Mouse (Mus musculus): ENCODE results near the gene Tekt5.

Gene Tekt5

GRCm38 (mm10) chr16:10379531-10379930, 15.8 kb downstream of the Tekt5 start:
- in situ Hi-C loops (cut with MboI), result no loop called here

GRCm38 (mm10) chr16:10377286-10377685, 18.0 kb downstream of the Tekt5 start:
- in situ Hi-C loops (cut with MboI), result no loop called here

DNA sequence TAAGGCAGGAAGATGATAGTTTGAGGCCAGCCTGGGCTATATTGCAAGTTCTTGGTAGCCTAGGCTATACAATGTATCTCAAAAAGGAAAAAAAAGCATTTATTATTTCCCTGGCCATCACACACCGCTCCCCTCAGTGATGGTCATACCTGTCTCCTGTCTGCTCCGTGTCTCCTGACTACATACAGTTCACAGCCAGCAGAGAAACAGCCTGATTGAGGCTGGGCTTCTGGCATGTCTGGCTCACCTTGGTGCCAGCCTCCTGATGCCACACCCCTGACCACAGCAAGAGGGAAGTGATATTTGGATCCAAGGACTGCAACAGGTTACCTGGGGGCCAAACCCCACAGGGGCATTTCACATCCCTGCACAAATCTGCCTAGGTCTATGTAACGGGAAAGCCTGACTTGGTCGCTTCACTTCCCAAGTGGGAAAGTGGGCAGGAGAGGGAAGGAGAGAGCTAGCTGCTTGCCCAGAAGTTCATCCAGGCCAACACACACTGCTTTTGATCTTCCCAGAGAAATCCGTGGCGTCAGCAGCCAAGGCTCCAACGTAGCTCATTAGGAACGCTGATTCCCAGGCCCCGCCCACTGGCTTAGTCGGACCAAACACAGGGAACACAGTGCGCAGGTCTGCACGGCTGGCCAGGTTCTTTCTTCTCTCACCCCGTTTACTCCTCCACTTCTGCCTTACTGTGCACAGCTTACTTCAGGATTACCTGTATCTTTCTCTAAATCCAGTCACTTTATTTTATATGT, 20.9 kb downstream of the Tekt5 start:
- in situ Hi-C loops (cut with MboI), result no loop called here

GRCm38 (mm10) chr16:10372372-10372771, 22.9 kb downstream of the Tekt5 start:
- in situ Hi-C loops (cut with MboI), result no loop called here

- in situ Hi-C loops (cut with MboI), result no loop called here
Observed at GRCm38 (mm10) chr16:10369996-10370395, 25.3 kb downstream of the Tekt5 start.

- in situ Hi-C loops (cut with MboI), result no loop called here
Observed at GRCm38 (mm10) chr16:10369468-10369934, 25.8 kb downstream of the Tekt5 start.

- in situ Hi-C loops (cut with MboI), result no loop called here
Observed at GRCm38 (mm10) chr16:10366240-10367217, 28.8 kb downstream of the Tekt5 start.

GRCm38 (mm10) chr16:10365796-10366195, 29.5 kb downstream of the Tekt5 start:
- in situ Hi-C loops (cut with MboI), result no loop called here

DNA sequence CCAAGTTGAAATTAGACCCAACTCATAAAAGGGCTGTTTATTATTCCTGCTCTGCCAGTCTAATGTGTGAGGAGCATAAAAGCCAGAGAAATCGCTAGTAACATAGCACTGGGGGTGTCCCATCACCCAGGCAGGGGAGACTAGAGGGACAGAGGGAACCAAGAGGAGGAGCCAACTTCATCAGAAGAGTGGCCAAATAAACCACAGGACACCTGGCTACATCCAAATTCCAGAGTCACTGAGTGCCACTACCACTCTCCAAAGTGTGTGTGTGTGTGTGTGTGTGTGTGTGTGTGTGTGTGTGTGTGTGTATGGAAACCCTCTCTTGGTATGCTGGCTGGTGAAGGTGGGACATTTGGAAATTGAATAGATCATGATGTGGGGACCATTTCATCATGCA, 32.2 kb downstream of the Tekt5 start:
- in situ Hi-C loops (cut with MboI), result no loop called here

DNA sequence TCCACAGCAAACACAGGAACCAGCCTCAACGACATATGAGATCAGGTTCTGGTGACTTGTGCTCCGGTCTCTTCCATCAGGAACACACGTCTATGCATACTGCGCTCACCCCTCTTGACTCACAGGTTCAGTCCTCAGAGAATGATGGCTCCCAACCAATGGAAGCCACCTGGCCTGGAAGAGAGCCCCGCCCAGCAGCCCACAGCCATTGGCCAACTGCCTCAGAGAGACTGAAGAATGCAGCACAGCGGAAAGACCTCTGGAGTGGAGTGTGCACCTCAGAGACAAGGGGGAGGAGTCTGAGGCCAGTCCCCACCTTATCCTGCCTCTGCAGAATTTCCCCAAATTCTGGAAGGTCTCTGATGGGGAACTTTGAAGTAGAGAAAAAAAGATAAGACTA, 36.0 kb downstream of the Tekt5 start:
- in situ Hi-C loops (cut with MboI), result no loop called here

GRCm38 (mm10) chr16:10358010-10358934, 37.0 kb downstream of the Tekt5 start:
- in situ Hi-C loops (cut with MboI), result no loop called here

- in situ Hi-C loops (cut with MboI), result no loop called here
Observed at GRCm38 (mm10) chr16:10355004-10355403, 40.3 kb downstream of the Tekt5 start.

- in situ Hi-C loops (cut with MboI), result no loop called here
Observed at GRCm38 (mm10) chr16:10351050-10351636, 44.1 kb downstream of the Tekt5 start.

- in situ Hi-C loops (cut with MboI), result no loop called here
Observed at GRCm38 (mm10) chr16:10349876-10350275, 45.4 kb downstream of the Tekt5 start.

DNA sequence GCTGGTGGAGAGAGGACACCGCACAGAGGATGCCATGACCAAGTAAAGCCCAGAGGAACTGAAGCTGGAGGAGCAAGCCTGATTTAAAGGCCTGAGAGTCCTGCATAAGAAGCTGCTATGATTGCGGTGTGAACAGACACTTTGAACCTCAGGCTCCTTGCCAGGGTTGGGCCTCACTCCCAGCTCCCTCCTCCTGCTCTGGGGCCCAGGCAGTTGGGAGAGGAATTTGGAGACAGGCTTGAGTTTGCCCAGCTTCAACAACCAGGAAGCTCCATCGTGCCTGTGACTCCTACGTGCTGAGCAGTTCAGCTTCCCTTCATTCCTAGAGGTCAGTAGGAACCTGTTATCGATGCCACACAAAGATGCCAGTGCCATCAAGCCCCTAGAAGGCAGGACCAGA, 45.9 kb downstream of the Tekt5 start:
- in situ Hi-C loops (cut with MboI), result no loop called here

DNA sequence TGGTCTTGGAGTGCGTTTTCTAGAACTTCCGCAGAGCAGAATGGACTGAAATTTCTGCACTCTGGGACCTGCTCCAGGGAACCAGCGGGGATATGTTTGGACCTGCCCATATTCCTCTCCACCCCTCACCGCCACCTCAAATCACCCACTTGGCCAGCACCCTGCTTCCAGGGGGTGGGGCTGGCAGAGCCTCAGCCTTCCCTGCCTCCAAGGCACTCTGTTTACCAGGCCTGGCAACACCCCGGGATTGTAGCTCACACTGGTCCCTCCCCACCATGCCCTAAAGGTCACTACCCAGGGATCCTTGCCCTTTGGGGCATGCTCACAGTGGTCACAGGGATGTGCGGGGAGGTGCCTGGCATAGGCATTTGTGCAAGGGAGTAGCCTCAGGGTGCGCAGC, 47.7 kb downstream of the Tekt5 start:
- in situ Hi-C loops (cut with MboI), result no loop called here

DNA sequence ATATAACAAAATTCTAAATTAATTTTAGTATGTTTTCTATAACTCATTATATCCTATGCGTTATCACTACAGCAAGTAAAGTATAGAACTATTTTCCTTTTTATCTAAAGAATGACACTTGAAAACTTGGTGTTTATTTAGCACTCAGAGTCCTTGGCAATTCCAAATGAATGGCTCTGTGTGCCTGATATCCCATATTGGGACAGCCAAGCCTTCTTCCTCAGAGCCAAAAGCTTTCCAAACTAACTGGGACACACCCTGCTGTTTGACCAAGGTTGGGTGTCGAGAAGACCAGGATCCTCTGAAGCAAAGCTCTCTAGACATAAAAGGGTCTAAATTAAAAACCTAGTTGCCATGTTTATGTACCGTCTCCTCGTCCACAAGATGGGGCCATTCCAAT, 54.2 kb downstream of the Tekt5 start:
- in situ Hi-C loops (cut with MboI), result no loop called here

DNA sequence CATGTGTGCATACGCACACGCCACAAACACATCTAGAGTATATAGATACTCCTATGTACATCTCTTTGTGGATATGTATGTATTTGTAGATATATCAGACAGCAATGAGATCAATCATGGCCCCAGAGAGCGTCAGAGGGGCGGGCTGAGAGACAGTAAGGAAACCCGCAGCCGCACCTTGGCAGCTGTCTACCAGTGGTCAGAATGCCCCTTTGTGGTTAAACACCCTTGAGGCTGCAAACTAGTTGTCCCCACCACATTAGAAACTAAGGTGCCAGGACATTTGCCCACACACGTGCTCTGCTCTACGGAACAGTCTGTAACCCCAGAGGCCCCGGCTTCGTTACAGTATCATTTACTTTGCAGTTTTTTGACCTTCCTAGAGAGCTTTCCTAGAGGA, 55.4 kb downstream of the Tekt5 start:
- in situ Hi-C loops (cut with MboI), result no loop called here

DNA sequence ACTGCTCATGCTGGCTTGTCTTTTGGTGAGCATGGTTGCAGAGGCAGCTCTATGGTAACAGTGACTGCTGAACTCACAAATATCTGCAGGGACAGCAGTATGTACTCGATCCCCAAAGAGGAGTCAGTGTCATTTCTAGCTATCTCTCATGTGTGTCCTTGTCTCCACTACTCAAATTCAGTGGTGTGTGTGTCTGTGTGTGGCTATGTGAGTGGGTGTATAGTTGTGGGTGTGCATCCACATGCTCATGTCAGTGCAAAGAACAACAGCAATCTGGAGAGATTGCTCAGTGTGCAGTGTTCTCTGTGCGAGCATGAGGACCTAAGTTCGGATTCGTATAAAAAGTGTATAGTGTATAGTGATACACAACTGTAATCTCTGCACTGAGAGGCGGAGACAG, 56.7 kb downstream of the Tekt5 start:
- in situ Hi-C loops (cut with MboI), result no loop called here

GRCm38 (mm10) chr16:10337422-10338197, 57.7 kb downstream of the Tekt5 start:
- in situ Hi-C loops (cut with MboI), result no loop called here

Measured in mature B cell (primary cell).